Mouse (Mus musculus) hindbrain, postnatal 0 days (tissue): ENCODE measurements around the gene Tmco2. TPM values are rescaled to one million over a fixed set of nuclear protein-coding genes. Genes with fewer than 3 reads are reported as not detected.

Source experiments
- ATAC-seq: fragments of 200-750 bp; cut with Nextera tagmentation; 2 replicates; pipeline ENCODE4 v1.8.0; 2017; ENCODE audit warnings: mild to moderate bottlenecking, moderate TSS enrichment, moderate library complexity
- DNase-seq: peaks from one replicate; pipeline ENCODE4 v3.0.0-alpha.2; 2015; ENCODE audit warnings: low spot score
- H3K27ac ChIP-seq: fragments of 300-500 bp; sonication (generic); 2 replicates; pipeline ENCODE4 v1.5.1; 2014; ENCODE audit warnings: mild to moderate bottlenecking
- H3K27me3 ChIP-seq: fragments of 300-500 bp; sonication (generic); 2 replicates; pipeline ENCODE4 v1.6.1; 2014; ENCODE audit warnings: low read length, mixed read lengths; ENCODE audit not compliant: insufficient read depth
- H3K36me3 ChIP-seq: fragments of 300-500 bp; sonication (generic); 2 replicates; pipeline ENCODE4 v1.6.1; 2014; ENCODE audit warnings: low read length, mixed read lengths; ENCODE audit not compliant: insufficient read depth
- H3K4me1 ChIP-seq: fragments of 300-500 bp; sonication (generic); 2 replicates; pipeline ENCODE4 v1.6.1; 2014; ENCODE audit warnings: antibody characterized with exemption, low read length, mixed read lengths; ENCODE audit not compliant: insufficient read depth
- H3K4me2 ChIP-seq: fragments of 300-500 bp; sonication (generic); 2 replicates; pipeline ENCODE4 v1.6.1; 2014; ENCODE audit warnings: low read depth, mild to moderate bottlenecking, low read length, moderate library complexity, mixed read lengths
- H3K4me3 ChIP-seq: fragments of 300-500 bp; sonication (generic); 2 replicates; pipeline ENCODE4 v1.5.1; 2014; ENCODE audit warnings: low read length
- H3K9ac ChIP-seq: fragments of 300-500 bp; sonication (generic); replicated peaks from 2 replicates; pipeline ENCODE4 v1.6.1; 2014; ENCODE audit warnings: mild to moderate bottlenecking, low read length, moderate library complexity, mixed read lengths
- H3K9me3 ChIP-seq: fragments of 300-500 bp; sonication (generic); 2 replicates; pipeline ENCODE4 v1.6.1; 2016; ENCODE audit warnings: low read length, mixed read lengths
- CTCF ChIP-seq: IDR thresholded peaks from 2 replicates; pipeline ENCODE4 v1.5.1; 2016; ENCODE audit warnings: antibody characterized with exemption, control low read depth, low read depth
- WGBS: fragments of 180-500 bp; shearing (Covaris S2); extraction: QIAGEN DNeasy Blood & Tissue Kit; methylation state at CpG from one replicate; pipeline ENCODE4 v1.1.7; 2014; 5-methylcytosine and 5-hydroxymethylcytosine counted together
- polyA plus RNA-seq: library from polyadenylated mRNA; unstranded; fragments of >200 nt; fragmentation: Nextera tagmentation; extraction: Ambion mirVana; gene quantifications from 2 replicates; pipeline ENCODE4 v1.2.1, GENCODE M21; 2015
- total RNA-seq: library from RNA; depleted of rRNA; stranded (reverse); fragments of >200 nt; gene quantifications from 2 replicates; pipeline ENCODE4 v1.2.3, GENCODE M21; 2014; rRNA removed

Gene Tmco2
- total RNA-seq = not detected in 2 replicates
- 0.21 TPM in 1 of 2 replicates, not detected in the other for polyA plus RNA-seq

DNA sequence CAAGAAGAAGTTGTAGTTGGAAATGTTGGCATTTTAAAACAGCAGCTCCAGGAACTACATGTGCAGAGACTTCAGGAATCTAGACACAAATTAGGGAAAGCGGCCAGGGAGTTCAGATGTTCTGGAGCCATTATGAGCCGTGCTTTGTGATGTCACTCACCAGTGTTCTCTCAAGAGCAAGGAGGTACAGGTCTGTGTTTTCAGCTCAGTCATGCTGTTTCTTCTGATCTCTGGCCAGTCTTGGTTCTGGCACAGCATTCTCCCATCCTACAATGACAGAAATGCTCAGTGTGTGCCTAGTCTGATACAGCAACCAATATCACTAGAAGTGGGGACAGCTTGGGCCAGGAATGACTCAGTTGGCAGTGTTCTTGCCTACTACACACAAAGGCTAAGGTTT is at the start of gene Tmco2:
Gene Tmco2, minus strand, starts transcription at position 101 of the 400 bp plus-strand sequence.
- Histone ChIP-seq H3K9me3 (no peaks in the 10 kb centered on the region), H3K27me3 (no peaks in the 10 kb centered on the region), H3K4me2 (no peak within 1 kb of the TSS), H3K9ac (no peak within 1 kb of the TSS), H3K4me3 (no peak within 1 kb of the TSS), H3K4me1 (no peaks in the 10 kb centered on the region), H3K27ac (no peak within 1 kb of the TSS), H3K36me3 (no peaks in the 10 kb centered on the region)
- no peak for ATAC-seq
- DNase-seq = no peak
- no peak for TF ChIP-seq CTCF
- WGBS = 91% methylated on average over 2 of the region's 2 CpGs

DNA sequence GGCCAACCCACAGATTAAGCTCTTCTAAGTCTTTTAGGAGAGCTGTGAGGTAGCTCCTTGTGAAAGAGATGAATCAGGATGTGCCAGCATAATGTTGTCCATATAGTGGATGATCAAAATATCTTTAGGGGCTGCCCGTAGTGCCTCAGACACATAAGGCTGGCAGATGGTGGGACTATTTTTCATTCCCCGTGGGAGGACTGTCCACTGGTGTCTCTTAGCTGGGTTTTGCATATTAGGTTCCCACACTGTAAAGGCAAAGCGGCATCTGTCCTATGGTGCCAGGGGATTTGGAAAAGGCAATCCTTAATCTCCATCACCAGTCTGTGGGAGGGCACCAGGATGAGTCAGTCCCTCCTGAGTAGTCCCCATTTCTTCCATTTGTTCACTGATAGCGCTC is 5.7 kb downstream of the Tmco2 start:
- no peak for ATAC-seq
- WGBS = 78% methylated on average over 4 of the region's 4 CpGs
- no peak overlapping the region for H3K9ac ChIP-seq

DNA sequence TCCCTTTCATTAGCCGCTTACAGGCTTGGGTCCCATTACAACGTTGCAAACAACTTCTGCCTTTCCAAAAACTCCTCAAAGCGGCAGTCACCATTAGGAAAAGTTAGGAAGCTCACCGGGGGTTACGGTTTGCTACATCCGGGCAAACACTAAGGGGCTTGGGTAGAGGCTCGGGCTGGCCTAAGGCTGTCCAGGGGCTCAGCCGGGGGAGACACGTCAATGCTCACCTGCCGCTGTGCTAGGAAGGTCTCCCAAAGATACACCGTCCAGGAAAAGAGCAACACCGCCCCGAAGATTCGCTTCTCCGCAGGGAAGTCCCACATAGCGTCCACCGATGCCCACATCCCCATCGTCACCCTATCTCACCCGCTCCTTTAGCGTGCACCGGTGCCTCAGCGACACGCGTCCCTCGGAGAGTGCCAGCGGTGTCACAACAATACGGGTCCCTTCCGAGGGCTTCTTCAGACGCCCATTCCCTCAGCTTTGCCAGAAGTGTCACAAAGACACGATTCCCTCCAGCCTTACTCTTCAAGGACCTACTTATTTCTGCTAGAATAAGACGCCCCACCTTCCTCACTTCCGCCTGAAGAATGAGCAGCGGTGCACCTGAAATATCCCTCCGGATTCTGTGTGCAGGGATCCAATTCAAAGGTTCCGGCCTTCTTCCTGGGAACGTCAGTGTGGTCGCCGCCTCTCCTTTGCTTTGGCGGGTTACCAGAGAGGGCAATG is 11.2 kb downstream of the Tmco2 start, which contains the start of gene Zmpste24:
Gene Zmpste24, minus strand, starts transcription at position 592 of the 729 bp plus-strand sequence.
- H3K9ac ChIP-seq = peak within 1 kb of the TSS; percentile 72
- peak within 1 kb of the TSS; percentile 87 for H3K4me2 ChIP-seq
- TF ChIP-seq CTCF = no peak
- peaks cover 13% of the 10 kb centered on the region for H3K36me3 ChIP-seq
- peak; percentile 96 for ATAC-seq
- peak within 1 kb of the TSS; percentile 85 for H3K4me3 ChIP-seq
- peaks cover 9% of the 10 kb centered on the region for H3K4me1 ChIP-seq
- peak within 1 kb of the TSS; percentile 77 for H3K27ac ChIP-seq
- WGBS = under 1% methylated on average over 39 of the region's 39 CpGs
- peak; percentile 96 for DNase-seq
- no peaks in the 10 kb centered on the region for H3K9me3 ChIP-seq
- H3K27me3 ChIP-seq = no peaks in the 10 kb centered on the region

More for the DNA sequence above, 5.7 kb downstream of the Tmco2 start:
- Histone ChIP-seq H3K4me2 (no peak overlapping the region), H3K9me3 (no peaks in the 10 kb centered on the region), H3K27me3 (no peaks in the 10 kb centered on the region), H3K27ac (no peak overlapping the region), H3K4me1 (peaks cover 4% of the 10 kb centered on the region; the same call in 1 of the 2 replicates), H3K4me3 (no peak overlapping the region), H3K36me3 (no peaks in the 10 kb centered on the region)
- no peak for TF ChIP-seq CTCF
- no peak for DNase-seq

DNA sequence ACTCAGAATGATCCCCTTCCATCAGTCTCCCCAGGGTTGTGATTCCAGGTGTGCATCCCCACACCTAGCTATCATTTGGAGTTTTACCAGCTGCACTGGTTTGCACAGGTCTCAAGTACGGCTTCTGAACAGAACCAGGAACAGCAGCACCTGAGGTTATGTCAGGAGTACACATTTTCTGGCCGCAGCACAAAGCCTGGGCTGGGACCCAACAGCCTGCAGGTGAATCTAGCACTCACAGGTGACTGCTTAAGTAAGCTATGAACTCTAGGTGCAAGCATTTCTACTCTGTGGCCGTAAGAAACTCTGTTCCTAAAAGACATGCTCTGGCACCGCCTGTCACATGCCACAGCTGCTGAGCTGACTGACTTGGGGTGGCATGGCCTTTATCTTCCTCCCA is 18.8 kb downstream of the Tmco2 start:
- Histone ChIP-seq H3K4me2 (no peak overlapping the region), H3K9me3 (no peaks in the 10 kb centered on the region), H3K27ac (no peak overlapping the region), H3K27me3 (no peaks in the 10 kb centered on the region), H3K9ac (no peak overlapping the region), H3K4me1 (no peaks in the 10 kb centered on the region), H3K36me3 (peaks cover 43% of the 10 kb centered on the region), H3K4me3 (no peak overlapping the region)
- TF ChIP-seq CTCF = no peak
- ATAC-seq = no peak
- WGBS = 93% methylated on average over 4 of the region's 4 CpGs
- no peak for DNase-seq

DNA sequence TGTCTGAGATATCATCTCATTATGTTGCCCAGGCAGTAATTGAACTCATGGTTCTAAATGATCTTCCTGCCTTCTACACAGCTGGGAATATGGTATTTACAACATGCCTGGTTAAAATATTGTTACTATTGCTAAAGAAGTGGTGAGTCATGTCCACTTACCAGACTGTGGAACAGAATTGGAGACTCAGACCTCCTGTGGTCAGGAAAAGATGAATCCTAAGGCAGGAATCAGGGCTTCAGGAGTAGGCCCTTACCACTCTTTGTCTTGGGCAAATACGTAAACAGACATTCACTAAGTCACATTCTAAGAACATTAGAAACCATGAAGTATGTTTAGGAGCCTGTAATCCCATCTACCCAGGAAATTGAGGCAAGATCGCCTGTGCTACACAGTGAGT is 20.3 kb downstream of the Tmco2 start:
- Histone ChIP-seq H3K36me3 (peaks cover 52% of the 10 kb centered on the region), H3K27me3 (no peaks in the 10 kb centered on the region), H3K9ac (no peak overlapping the region), H3K4me2 (no peak overlapping the region), H3K4me1 (no peaks in the 10 kb centered on the region), H3K4me3 (no peak overlapping the region), H3K27ac (no peak overlapping the region), H3K9me3 (no peaks in the 10 kb centered on the region)
- no peak for TF ChIP-seq CTCF
- ATAC-seq (no peak), DNase-seq (no peak)
- 94% methylated on average over 2 of the region's 2 CpGs for WGBS

DNA sequence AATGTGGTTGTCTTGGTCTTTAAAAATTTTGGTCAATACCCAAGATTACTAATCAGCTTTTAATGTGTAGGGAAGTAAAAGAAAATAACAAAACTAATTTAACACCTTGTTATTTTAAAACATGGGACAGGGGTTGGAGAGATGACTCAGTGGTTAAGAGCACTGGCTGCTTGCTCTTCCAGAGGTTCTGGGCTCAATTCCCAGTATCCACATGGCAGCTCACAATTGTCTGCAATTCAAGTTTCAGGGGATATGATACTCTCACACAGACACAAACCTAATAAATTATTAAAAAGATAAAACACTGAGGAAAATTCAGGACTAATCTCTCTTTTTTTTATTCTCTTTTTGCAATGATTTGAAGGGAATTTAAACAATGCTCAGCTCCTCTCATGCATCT is 24.5 kb downstream of the Tmco2 start:
- peaks cover 51% of the 10 kb centered on the region; the same call in 1 of the 2 replicates for H3K36me3 ChIP-seq
- H3K9me3 ChIP-seq = no peaks in the 10 kb centered on the region

DNA sequence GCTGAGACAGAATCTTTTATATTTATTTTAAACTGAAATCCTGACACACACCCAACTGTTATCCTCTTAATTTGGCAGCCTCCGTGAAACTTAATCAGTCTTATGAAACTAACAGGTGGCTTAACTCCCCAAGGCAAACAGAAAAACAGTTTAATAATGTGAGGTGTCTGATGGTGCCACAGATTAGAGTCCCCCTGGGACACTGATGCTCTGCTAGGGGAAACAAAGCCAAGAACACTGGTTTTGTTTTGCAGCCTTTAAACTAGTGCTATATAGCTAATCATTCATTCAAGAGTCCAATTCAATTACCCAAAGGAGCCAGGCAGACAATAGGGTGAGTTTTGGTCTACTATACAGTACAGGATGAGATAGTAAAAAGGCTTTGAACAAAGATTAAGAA is 28.6 kb downstream of the Tmco2 start:
- no peaks in the 10 kb centered on the region for H3K27me3 ChIP-seq
- H3K9ac ChIP-seq = no peak overlapping the region
- peaks cover 45% of the 10 kb centered on the region for H3K36me3 ChIP-seq
- no peak overlapping the region for H3K4me3 ChIP-seq
- peak; percentile 39 for DNase-seq
- H3K9me3 ChIP-seq = no peaks in the 10 kb centered on the region
- H3K4me1 ChIP-seq = no peaks in the 10 kb centered on the region
- H3K4me2 ChIP-seq = no peak overlapping the region
- WGBS = 45% methylated on average over 1 of the region's 1 CpGs
- TF ChIP-seq CTCF = no peak
- H3K27ac ChIP-seq = no peak overlapping the region
- no peak for ATAC-seq

More for the DNA sequence above, 24.5 kb downstream of the Tmco2 start:
- Histone ChIP-seq H3K27me3 (no peaks in the 10 kb centered on the region), H3K4me3 (no peak overlapping the region), H3K4me1 (no peaks in the 10 kb centered on the region), H3K4me2 (no peak overlapping the region), H3K27ac (no peak overlapping the region), H3K9ac (no peak overlapping the region)
- no peak for TF ChIP-seq CTCF
- DNase-seq = no peak
- ATAC-seq = no peak
